Mouse (Mus musculus) hindbrain, embryonic 14.5 days (tissue): ENCODE results near the gene H2-T22. TPM values are rescaled to one million over a fixed set of nuclear protein-coding genes. Genes with fewer than 3 reads are reported as not detected.

Experiments
- ATAC-seq: fragments of 200-750 bp; cut with Nextera tagmentation; 2 replicates; pipeline ENCODE4 v1.8.0; 2017; ENCODE audit warnings: moderate number of reproducible peaks, mild to moderate bottlenecking, moderate TSS enrichment, moderate library complexity; ENCODE audit not compliant: low FRiP score
- DNase-seq: peaks from one replicate; pipeline ENCODE4 v3.0.0-alpha.2; 2015; ENCODE audit warnings: low spot score
- H3K27ac ChIP-seq: fragments of 300-500 bp; sonication (generic); 2 replicates; pipeline ENCODE4 v1.5.1; 2014; ENCODE audit warnings: mild to moderate bottlenecking, moderate library complexity
- H3K27me3 ChIP-seq: fragments of 300-500 bp; sonication (generic); 2 replicates; pipeline ENCODE4 v1.6.1; 2014; ENCODE audit warnings: mild to moderate bottlenecking, low read length, mixed read lengths; ENCODE audit not compliant: control insufficient read depth, insufficient read depth
- H3K36me3 ChIP-seq: fragments of 300-500 bp; sonication (generic); replicated peaks from 2 replicates; pipeline ENCODE4 v1.6.1; 2014; ENCODE audit not compliant: control insufficient read depth, insufficient read depth
- H3K4me1 ChIP-seq: fragments of 300-500 bp; sonication (generic); replicated peaks from 2 replicates; pipeline ENCODE4 v1.6.1; 2014; ENCODE audit warnings: antibody characterized with exemption, low read length, mixed read lengths; ENCODE audit not compliant: control insufficient read depth, insufficient read depth
- H3K4me2 ChIP-seq: fragments of 300-500 bp; sonication (generic); replicated peaks from 2 replicates; pipeline ENCODE4 v1.6.1; 2014; ENCODE audit warnings: mild to moderate bottlenecking, moderate library complexity
- H3K4me3 ChIP-seq: fragments of 300-500 bp; sonication (generic); replicated peaks from 2 replicates; pipeline ENCODE4 v1.5.1; 2014; ENCODE audit warnings: mild to moderate bottlenecking, low read length
- H3K9ac ChIP-seq: fragments of 300-500 bp; sonication (generic); 2 replicates; pipeline ENCODE4 v1.6.1; 2014
- H3K9me3 ChIP-seq: fragments of 300-500 bp; sonication (generic); 2 replicates; pipeline ENCODE4 v1.6.1; 2016; ENCODE audit warnings: low read length; ENCODE audit not compliant: control insufficient read depth
- WGBS: fragments of 180-500 bp; shearing (Covaris S2); extraction: QIAGEN DNeasy Blood & Tissue Kit; methylation state at CpG from one replicate; pipeline ENCODE4 v1.1.7; 2014; 5-methylcytosine and 5-hydroxymethylcytosine counted together
- polyA plus RNA-seq: library from polyadenylated mRNA; unstranded; fragments of >200 nt; fragmentation: Nextera tagmentation; extraction: Ambion mirVana; gene quantifications from 2 replicates; pipeline ENCODE4 v1.2.1, GENCODE M21; 2014

H2-T22 gene
- polyA plus RNA-seq, 1 experiment from 2014 or later, result 7.2 TPM

GRCm38 (mm10) chr17:36001966-36002365 is 40.6 kb downstream of the H2-T22 start:
- H3K4me1 ChIP-seq, result no peaks in the 10 kb centered on the region
- no peak overlapping the region for H3K27ac ChIP-seq
- no peaks in the 10 kb centered on the region for H3K27me3 ChIP-seq
- H3K4me3 ChIP-seq, result no peak overlapping the region
- H3K9me3 ChIP-seq, result 0 out of 2 replicates have a peak, but pooled peaks cover 4% of the 10 kb centered on the region
- no peaks in the 10 kb centered on the region for H3K36me3 ChIP-seq
- DNase-seq (no peak), ATAC-seq (no peak)
- H3K4me2 ChIP-seq, result no peak overlapping the region
- WGBS, result over 99% methylated on average over 6 of the region's 6 CpGs
- H3K9ac ChIP-seq, result no peak overlapping the region

- no peak for ATAC-seq
- Histone ChIP-seq H3K4me2 (no peak overlapping the region), H3K4me1 (peaks cover under 1% of the 10 kb centered on the region; the same call in 1 of the 2 replicates), H3K27me3 (no peaks in the 10 kb centered on the region), H3K36me3 (no peaks in the 10 kb centered on the region), H3K9ac (no peak overlapping the region), H3K27ac (no peak overlapping the region), H3K4me3 (no peak overlapping the region), H3K9me3 (no peaks in the 10 kb centered on the region)
- no peak for DNase-seq
- 96% methylated on average over 12 of the region's 12 CpGs for WGBS
Observed at GRCm38 (mm10) chr17:36001121-36001897, 41.2 kb downstream of the H2-T22 start.

GRCm38 (mm10) chr17:36000349-36000748 is 42.2 kb downstream of the H2-T22 start:
- H3K27me3 ChIP-seq, result no peaks in the 10 kb centered on the region
- H3K36me3 ChIP-seq, result no peaks in the 10 kb centered on the region
- H3K9ac ChIP-seq, result no peak overlapping the region
- no peak for ATAC-seq
- no peak overlapping the region for H3K27ac ChIP-seq
- peaks cover 9% of the 10 kb centered on the region for H3K4me1 ChIP-seq
- no peak for DNase-seq
- H3K9me3 ChIP-seq, result no peaks in the 10 kb centered on the region
- H3K4me3 ChIP-seq, result no peak overlapping the region
- H3K4me2 ChIP-seq, result no peak overlapping the region
- 87% methylated on average over 4 of the region's 4 CpGs for WGBS

- 86% methylated on average over 7 of the region's 7 CpGs for WGBS
- no peak for ATAC-seq
Observed at GRCm38 (mm10) chr17:35999356-35999755, 43.2 kb downstream of the H2-T22 start.

GRCm38 (mm10) chr17:35998545-35999305 is 43.8 kb downstream of the H2-T22 start:
- Histone ChIP-seq H3K4me2 (no peak overlapping the region), H3K4me3 (no peak overlapping the region), H3K9ac (no peak overlapping the region), H3K4me1 (peaks cover 10% of the 10 kb centered on the region), H3K36me3 (no peaks in the 10 kb centered on the region), H3K27ac (no peak overlapping the region), H3K9me3 (no peaks in the 10 kb centered on the region), H3K27me3 (no peaks in the 10 kb centered on the region)
- DNase-seq, result no peak
- ATAC-seq, result no peak
- WGBS, result 93% methylated on average over 6 of the region's 6 CpGs

More at GRCm38 (mm10) chr17:35999356-35999755, 43.2 kb downstream of the H2-T22 start:
- Histone ChIP-seq H3K27me3 (no peaks in the 10 kb centered on the region), H3K9me3 (no peaks in the 10 kb centered on the region), H3K4me1 (peaks cover 10% of the 10 kb centered on the region), H3K4me2 (no peak overlapping the region), H3K9ac (no peak overlapping the region), H3K4me3 (no peak overlapping the region), H3K36me3 (no peaks in the 10 kb centered on the region), H3K27ac (no peak overlapping the region)
- no peak for DNase-seq

GRCm38 (mm10) chr17:35997713-35998510 is 44.6 kb downstream of the H2-T22 start:
- Histone ChIP-seq H3K36me3 (no peaks in the 10 kb centered on the region), H3K4me2 (no peak overlapping the region)

GRCm38 (mm10) chr17:35996949-35997348 is 45.6 kb downstream of the H2-T22 start:
- WGBS, result 3% methylated on average over 11 of the region's 11 CpGs
- peak; percentile 97 for DNase-seq
- H3K4me1 ChIP-seq, result peaks cover 10% of the 10 kb centered on the region
- no peaks in the 10 kb centered on the region for H3K27me3 ChIP-seq
- H3K9me3 ChIP-seq, result no peaks in the 10 kb centered on the region
- H3K27ac ChIP-seq, result no peak overlapping the region
- H3K36me3 ChIP-seq, result no peaks in the 10 kb centered on the region
- H3K9ac ChIP-seq, result no peak overlapping the region
- no peak overlapping the region for H3K4me3 ChIP-seq
- H3K4me2 ChIP-seq, result no peak overlapping the region
- ATAC-seq, result peak; percentile 65

More at GRCm38 (mm10) chr17:35997713-35998510, 44.6 kb downstream of the H2-T22 start:
- no peak for DNase-seq
- H3K4me3 ChIP-seq, result no peak overlapping the region
- no peaks in the 10 kb centered on the region for H3K9me3 ChIP-seq
- no peak overlapping the region for H3K9ac ChIP-seq
- WGBS, result 63% methylated on average over 12 of the region's 12 CpGs
- H3K27ac ChIP-seq, result no peak overlapping the region
- H3K27me3 ChIP-seq, result no peaks in the 10 kb centered on the region
- ATAC-seq, result no peak
- peaks cover 10% of the 10 kb centered on the region for H3K4me1 ChIP-seq

- Histone ChIP-seq H3K36me3 (peaks cover 1% of the 10 kb centered on the region; the same call in 1 of the 2 replicates), H3K27me3 (no peaks in the 10 kb centered on the region), H3K9me3 (no peaks in the 10 kb centered on the region), H3K27ac (peak overlapping the region; percentile 81), H3K4me2 (peak overlapping the region; percentile 75), H3K4me1 (peaks cover 10% of the 10 kb centered on the region), H3K9ac (peak overlapping the region; percentile 80), H3K4me3 (peak overlapping the region; percentile 71)
- DNase-seq (no peak), ATAC-seq (no peak)
- 3% methylated on average over 14 of the region's 14 CpGs for WGBS
Observed at GRCm38 (mm10) chr17:35994879-35995240, 47.7 kb downstream of the H2-T22 start.
